Mouse (Mus musculus): ENCODE measurements around the gene Mbd3. TPM values are rescaled to one million over a fixed set of nuclear protein-coding genes. Genes with fewer than 3 reads are reported as not detected.

The Mbd3 gene
- polyA plus RNA-seq, 1 experiment from 2014 or later = 81.1 TPM

DNA sequence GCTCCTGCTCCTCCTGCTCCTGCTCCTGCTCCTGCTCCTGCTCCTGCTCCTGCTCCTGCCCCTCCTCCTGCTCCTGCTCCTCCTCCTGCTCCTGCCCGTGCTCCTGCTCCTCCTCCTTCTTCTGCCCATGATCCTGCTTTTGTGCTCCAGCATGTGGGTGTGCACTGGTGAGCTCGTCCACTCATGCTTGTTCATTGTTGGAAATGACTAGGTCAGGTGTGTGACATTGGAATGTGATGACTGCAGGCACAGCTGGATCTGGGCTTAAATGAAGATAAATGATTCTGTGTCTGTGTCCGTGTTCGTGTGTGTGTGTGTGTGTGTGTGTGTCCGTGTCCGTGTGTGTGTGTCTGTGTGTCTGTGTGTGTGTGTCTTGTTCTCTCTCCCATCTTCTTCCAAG is 31.0 kb downstream of the Mbd3 start:
- Histone ChIP-seq H3K27me3 (ENCODE audit: control insufficient read depth, insufficient read depth, low read length) (no peaks in the 10 kb centered on the region), H3K27ac (replicated peaks) (no peak overlapping the region), H3K4me1 (replicated peaks; ENCODE audit: control insufficient read depth, insufficient read depth) (no peaks in the 10 kb centered on the region), H3K9ac (ENCODE audit: low read length) (no peak overlapping the region), H3K4me3 (ENCODE audit: low read depth, low read length) (no peak overlapping the region), H3K36me3 (ENCODE audit: control insufficient read depth, insufficient read depth, low read length) (no peaks in the 10 kb centered on the region), H3K9me3 (ENCODE audit: control insufficient read depth, low read length) (no peaks in the 10 kb centered on the region), H3K4me2 (replicated peaks; ENCODE audit: low read depth) (no peak overlapping the region)
- TF ChIP-seq CTCF (IDR thresholded peaks at IDR 0.05; ENCODE audit: low read depth) (no peak), EP300 (optimal IDR thresholded peaks at IDR 0.05) (no peak)
- ATAC-seq (ENCODE audit: low FRiP score, low TSS enrichment) (no peak), DNase-seq (ENCODE audit: low spot score) (no peak)
- WGBS = 82% methylated on average over 6 of the region's 6 CpGs

DNA sequence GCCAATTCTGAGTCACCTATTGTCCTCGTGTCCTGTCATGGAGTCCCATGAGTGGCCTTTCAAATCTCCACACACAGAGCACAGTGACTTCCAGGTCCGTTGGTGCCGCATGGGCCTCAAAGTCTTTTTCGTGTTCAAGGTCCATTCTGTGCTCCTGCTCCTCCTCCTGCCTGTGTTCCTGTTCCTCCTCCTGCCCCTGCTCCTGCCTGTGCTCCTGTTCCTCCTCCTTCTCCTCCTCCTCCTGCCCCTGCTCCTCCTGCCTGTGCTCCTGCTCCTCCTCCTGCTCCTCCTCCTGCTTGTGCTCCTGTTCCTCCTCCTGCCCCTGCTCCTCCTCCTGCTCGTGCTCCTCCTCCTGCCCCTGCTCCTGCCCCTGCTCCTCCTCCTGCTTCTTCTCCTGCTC is 31.4 kb downstream of the Mbd3 start:
- TF ChIP-seq EP300 (optimal IDR thresholded peaks at IDR 0.05) = no peak
- no peak for TF ChIP-seq CTCF (IDR thresholded peaks at IDR 0.05; ENCODE audit: low read depth)
- DNase-seq (ENCODE audit: low spot score) (no peak), ATAC-seq (ENCODE audit: low FRiP score, low TSS enrichment) (no peak)
- no peak overlapping the region for H3K27ac ChIP-seq (replicated peaks)
- H3K4me2 ChIP-seq (replicated peaks; ENCODE audit: low read depth) = no peak overlapping the region
- no peak overlapping the region for H3K4me3 ChIP-seq (ENCODE audit: low read depth, low read length)
- H3K9ac ChIP-seq (ENCODE audit: low read length) = no peak overlapping the region
- 59% methylated on average over 5 of the region's 5 CpGs for WGBS
- no peaks in the 10 kb centered on the region for H3K4me1 ChIP-seq (replicated peaks; ENCODE audit: control insufficient read depth, insufficient read depth)
- H3K9me3 ChIP-seq (ENCODE audit: control insufficient read depth, low read length) = no peaks in the 10 kb centered on the region
- no peaks in the 10 kb centered on the region for H3K27me3 ChIP-seq (ENCODE audit: control insufficient read depth, insufficient read depth, low read length)
- no peaks in the 10 kb centered on the region for H3K36me3 ChIP-seq (ENCODE audit: control insufficient read depth, insufficient read depth, low read length)

DNA sequence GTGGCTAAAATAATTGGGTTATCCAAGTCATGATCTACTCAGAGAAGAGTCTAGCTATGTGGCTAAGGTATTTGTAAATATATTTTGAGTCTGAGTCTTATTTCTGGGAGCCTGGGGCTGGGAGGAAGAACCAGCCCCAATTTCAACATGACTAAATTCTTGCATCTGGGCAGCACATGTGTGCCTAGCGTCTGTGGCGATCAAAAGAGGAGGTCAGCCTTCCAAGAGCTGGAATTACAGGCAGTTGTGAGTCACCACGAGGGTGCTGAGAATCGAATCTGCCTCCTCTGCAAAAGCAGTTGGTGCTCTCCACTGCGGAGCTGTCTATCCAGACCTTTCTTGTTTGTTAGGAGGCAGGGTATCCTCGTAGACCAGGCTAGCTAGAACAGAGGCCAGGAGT is 33.6 kb downstream of the Mbd3 start:
- ATAC-seq (ENCODE audit: low FRiP score, low TSS enrichment) (no peak), DNase-seq (ENCODE audit: low spot score) (no peak)
- H3K27me3 ChIP-seq (ENCODE audit: control insufficient read depth, insufficient read depth, low read length) = no peaks in the 10 kb centered on the region
- 68% methylated on average over 6 of the region's 6 CpGs for WGBS
- H3K4me3 ChIP-seq (ENCODE audit: low read depth, low read length) = no peak overlapping the region
- H3K9me3 ChIP-seq (ENCODE audit: control insufficient read depth, low read length) = no peaks in the 10 kb centered on the region
- no peak overlapping the region for H3K4me2 ChIP-seq (replicated peaks; ENCODE audit: low read depth)
- no peak overlapping the region for H3K9ac ChIP-seq (ENCODE audit: low read length)
- TF ChIP-seq CTCF (IDR thresholded peaks at IDR 0.05; ENCODE audit: low read depth) = no peak
- no peak for TF ChIP-seq EP300 (optimal IDR thresholded peaks at IDR 0.05)
- H3K27ac ChIP-seq (replicated peaks) = no peak overlapping the region
- no peaks in the 10 kb centered on the region for H3K4me1 ChIP-seq (replicated peaks; ENCODE audit: control insufficient read depth, insufficient read depth)
- no peaks in the 10 kb centered on the region for H3K36me3 ChIP-seq (ENCODE audit: control insufficient read depth, insufficient read depth, low read length)

DNA sequence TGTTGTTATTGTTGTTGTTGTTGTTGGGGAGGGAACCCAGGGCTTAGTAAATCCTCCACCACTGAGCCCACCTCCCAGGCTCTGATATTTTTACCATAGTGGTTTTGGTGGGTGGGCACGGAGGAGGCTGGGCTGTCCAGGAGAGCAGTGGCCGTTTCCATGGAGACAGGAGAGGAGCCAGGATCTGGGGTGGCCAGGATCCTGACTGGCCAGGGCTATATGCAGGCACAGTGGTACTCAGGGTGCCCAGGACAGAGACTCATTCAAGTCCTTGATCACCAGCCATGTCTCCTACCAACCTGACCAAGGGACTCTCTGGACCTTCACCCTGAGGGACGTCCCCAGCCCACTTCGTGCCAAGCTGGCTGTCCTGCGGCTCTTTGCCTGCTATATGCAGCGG is 35.6 kb downstream of the Mbd3 start:
- Histone ChIP-seq H3K36me3 (ENCODE audit: control insufficient read depth, insufficient read depth, low read length) (no peaks in the 10 kb centered on the region), H3K9me3 (ENCODE audit: control insufficient read depth, low read length) (no peaks in the 10 kb centered on the region), H3K4me1 (replicated peaks; ENCODE audit: control insufficient read depth, insufficient read depth) (no peaks in the 10 kb centered on the region), H3K27me3 (ENCODE audit: control insufficient read depth, insufficient read depth, low read length) (no peaks in the 10 kb centered on the region), H3K4me2 (replicated peaks; ENCODE audit: low read depth) (no peak overlapping the region), H3K9ac (ENCODE audit: low read length) (no peak overlapping the region), H3K27ac (replicated peaks) (no peak overlapping the region), H3K4me3 (ENCODE audit: low read depth, low read length) (no peak overlapping the region)
- ATAC-seq (ENCODE audit: low FRiP score, low TSS enrichment) = no peak
- WGBS = 38% methylated on average over 6 of the region's 6 CpGs
- TF ChIP-seq EP300 (optimal IDR thresholded peaks at IDR 0.05) = no peak
- TF ChIP-seq CTCF (IDR thresholded peaks at IDR 0.05; ENCODE audit: low read depth) = no peak
- no peak for DNase-seq (ENCODE audit: low spot score)

DNA sequence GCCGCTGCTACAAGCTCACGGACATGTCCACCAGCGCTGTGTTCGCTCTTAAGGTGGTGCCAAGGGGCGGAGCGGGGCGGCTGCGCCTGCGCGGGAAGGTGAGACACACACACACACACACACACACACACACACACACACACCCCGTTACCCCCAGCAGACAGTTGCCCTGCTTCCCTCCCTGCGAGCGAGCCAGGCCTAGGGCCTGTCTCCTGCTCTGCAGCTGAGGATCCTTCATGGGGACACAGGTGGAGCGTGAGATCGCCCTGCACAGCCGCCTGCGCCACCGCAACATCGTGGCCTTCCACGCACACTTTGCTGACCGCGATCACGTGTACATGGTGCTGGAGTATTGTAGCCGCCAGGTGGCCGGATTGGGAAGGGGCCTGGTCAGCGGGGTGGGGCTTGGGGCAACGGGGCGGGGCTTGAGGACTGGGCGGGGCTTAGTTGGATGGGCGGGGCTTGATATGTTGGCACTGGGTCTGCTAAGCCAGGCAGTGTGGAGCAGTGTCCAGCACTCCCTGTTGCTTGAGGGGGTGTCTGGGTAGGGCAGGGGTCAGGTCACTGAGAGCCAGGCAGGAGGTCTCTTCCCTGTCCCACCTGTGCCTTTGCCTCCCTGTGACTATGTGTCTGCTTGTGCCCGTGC is 41.2 kb downstream of the Mbd3 start:
- ATAC-seq (ENCODE audit: low FRiP score, low TSS enrichment) (peak; percentile 65), DNase-seq (ENCODE audit: low spot score) (peak; percentile 69)
- Histone ChIP-seq H3K27ac (replicated peaks) (no peak overlapping the region), H3K4me3 (ENCODE audit: low read depth, low read length) (peak overlapping the region; percentile 12; the same call in 1 of the 2 replicates), H3K27me3 (ENCODE audit: control insufficient read depth, insufficient read depth, low read length) (peaks cover 17% of the 10 kb centered on the region), H3K4me1 (replicated peaks; ENCODE audit: control insufficient read depth, insufficient read depth) (no peaks in the 10 kb centered on the region), H3K4me2 (replicated peaks; ENCODE audit: low read depth) (peak overlapping the region; percentile 45), H3K9ac (ENCODE audit: low read length) (no peak overlapping the region), H3K9me3 (ENCODE audit: control insufficient read depth, low read length) (no peaks in the 10 kb centered on the region), H3K36me3 (ENCODE audit: control insufficient read depth, insufficient read depth, low read length) (no peaks in the 10 kb centered on the region)
- WGBS = 7% methylated on average over 31 of the region's 31 CpGs
- TF ChIP-seq EP300 (optimal IDR thresholded peaks at IDR 0.05) = no peak
- peak; percentile 46; the same call in 1 of the 2 replicates for TF ChIP-seq CTCF (IDR thresholded peaks at IDR 0.05; ENCODE audit: low read depth)

DNA sequence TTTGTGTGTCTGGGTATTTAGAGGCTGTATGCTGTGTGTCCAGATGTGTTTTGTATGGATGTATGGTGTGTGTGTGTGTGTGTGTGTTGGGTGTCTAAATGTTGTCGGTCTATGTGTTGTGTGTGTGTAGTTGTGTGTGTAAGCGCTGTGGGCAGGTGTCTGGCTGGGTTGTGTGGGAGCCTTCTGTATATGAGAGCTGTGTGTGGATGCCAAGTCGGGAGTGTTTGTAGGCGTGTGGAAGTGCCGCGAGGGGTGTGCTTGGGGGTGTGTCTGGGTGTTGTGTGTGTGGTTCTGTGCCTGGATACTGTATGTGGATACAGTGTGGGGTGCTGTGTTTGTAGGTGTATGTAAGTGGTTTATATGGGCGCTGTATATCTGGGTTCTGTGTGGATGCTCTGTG is 42.0 kb downstream of the Mbd3 start:
- ATAC-seq (ENCODE audit: low FRiP score, low TSS enrichment) = peak; percentile 14; the same call in 1 of the 2 replicates
- DNase-seq (ENCODE audit: low spot score) = no peak
- Histone ChIP-seq H3K36me3 (ENCODE audit: control insufficient read depth, insufficient read depth, low read length) (no peaks in the 10 kb centered on the region), H3K27ac (replicated peaks) (no peak overlapping the region), H3K4me2 (replicated peaks; ENCODE audit: low read depth) (no peak overlapping the region), H3K27me3 (ENCODE audit: control insufficient read depth, insufficient read depth, low read length) (peaks cover 17% of the 10 kb centered on the region), H3K4me1 (replicated peaks; ENCODE audit: control insufficient read depth, insufficient read depth) (no peaks in the 10 kb centered on the region), H3K9ac (ENCODE audit: low read length) (no peak overlapping the region), H3K9me3 (ENCODE audit: control insufficient read depth, low read length) (no peaks in the 10 kb centered on the region), H3K4me3 (ENCODE audit: low read depth, low read length) (no peak overlapping the region; the same call in 1 of the 2 replicates)
- no peak for TF ChIP-seq CTCF (IDR thresholded peaks at IDR 0.05; ENCODE audit: low read depth)
- TF ChIP-seq EP300 (optimal IDR thresholded peaks at IDR 0.05) = no peak
- WGBS = 25% methylated on average over 7 of the region's 7 CpGs

Measured in stomach, postnatal 0 days (tissue).